Mouse (Mus musculus) kidney, postnatal 0 days (tissue): ENCODE data around the gene Hrct1. TPM values are rescaled to one million over a fixed set of nuclear protein-coding genes. Genes with fewer than 3 reads are reported as not detected.

ENCODE experiments used
- ATAC-seq: fragments of 200-750 bp; cut with Nextera tagmentation; replicated peaks from 2 replicates; pipeline ENCODE4 v1.8.0; 2017; ENCODE audit warnings: low read depth, moderate number of reproducible peaks, moderate TSS enrichment, moderate library complexity; ENCODE audit not compliant: low FRiP score
- DNase-seq: peaks from one replicate; pipeline ENCODE4 v3.0.0-alpha.2; 2016; ENCODE audit warnings: low spot score
- H3K27ac ChIP-seq: fragments of 300-500 bp; sonication (generic); 2 replicates; pipeline ENCODE4 v1.5.1; 2014; ENCODE audit warnings: mild to moderate bottlenecking
- H3K27me3 ChIP-seq: fragments of 300-500 bp; sonication (generic); 2 replicates; pipeline ENCODE4 v1.6.1; 2014; ENCODE audit warnings: low read length, mixed read lengths; ENCODE audit not compliant: insufficient read depth
- H3K36me3 ChIP-seq: fragments of 300-500 bp; sonication (generic); 2 replicates; pipeline ENCODE4 v1.6.1; 2014; ENCODE audit warnings: low read length, mixed read lengths; ENCODE audit not compliant: insufficient read depth
- H3K4me1 ChIP-seq: fragments of 300-500 bp; sonication (generic); replicated peaks from 2 replicates; pipeline ENCODE4 v1.6.1; 2014; ENCODE audit warnings: antibody characterized with exemption, low read length, mixed read lengths; ENCODE audit not compliant: insufficient read depth
- H3K4me2 ChIP-seq: fragments of 300-500 bp; sonication (generic); 2 replicates; pipeline ENCODE4 v1.6.1; 2014; ENCODE audit warnings: mild to moderate bottlenecking, low read length, moderate library complexity, mixed read lengths
- H3K4me3 ChIP-seq: fragments of 300-500 bp; sonication (generic); replicated peaks from 2 replicates; pipeline ENCODE4 v1.5.1; 2014; ENCODE audit warnings: low read depth, low read length
- H3K9ac ChIP-seq: fragments of 300-500 bp; sonication (generic); 2 replicates; pipeline ENCODE4 v1.6.1; 2014; ENCODE audit warnings: low read depth, low read length
- H3K9me3 ChIP-seq: fragments of 300-500 bp; sonication (generic); replicated peaks from 2 replicates; pipeline ENCODE4 v1.6.1; 2016; ENCODE audit warnings: low read length, inconsistent platforms, mixed read lengths
- CTCF ChIP-seq: IDR thresholded peaks from 2 replicates; pipeline ENCODE4 v1.5.1; 2016; ENCODE audit warnings: antibody characterized with exemption, low read depth, mild to moderate bottlenecking, moderate library complexity
- WGBS: fragments of 180-500 bp; shearing (Covaris S2); extraction: QIAGEN DNeasy Blood & Tissue Kit; methylation state at CpG from one replicate; pipeline ENCODE4 v1.1.7; 2014; 5-methylcytosine and 5-hydroxymethylcytosine counted together
- polyA plus RNA-seq: library from polyadenylated mRNA; unstranded; fragments of >200 nt; fragmentation: Nextera tagmentation; extraction: Ambion mirVana; gene quantifications from 2 replicates; pipeline ENCODE4 v1.2.1, GENCODE M21; 2015

Gene Hrct1
- polyA plus RNA-seq, 1 experiment from 2014 or later, result 3.2 TPM

DNA sequence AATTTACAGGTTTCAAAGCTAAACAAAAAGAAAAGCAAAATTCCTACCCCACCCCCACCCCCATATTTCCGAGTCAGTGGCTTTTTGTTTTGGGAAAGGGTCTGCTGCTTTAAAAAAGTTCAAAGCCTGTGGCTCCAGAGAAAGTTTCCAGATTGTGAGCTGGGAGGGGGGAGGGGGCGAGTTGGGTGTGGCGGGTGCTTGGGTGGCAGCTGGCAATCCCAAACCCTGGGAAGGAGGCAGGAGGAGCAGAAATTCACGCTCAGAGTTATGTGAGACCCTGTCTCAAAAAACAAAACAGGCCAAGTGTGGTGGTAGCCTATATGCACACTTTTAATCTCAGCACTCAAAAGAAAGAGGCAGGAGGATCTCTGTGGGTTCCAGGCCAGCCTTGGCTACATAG is 15.6 kb downstream of the Hrct1 start:
- Histone ChIP-seq H3K9ac (no peak overlapping the region), H3K9me3 (no peaks in the 10 kb centered on the region), H3K36me3 (no peaks in the 10 kb centered on the region), H3K27ac (no peak overlapping the region), H3K27me3 (no peaks in the 10 kb centered on the region), H3K4me3 (no peak overlapping the region), H3K4me1 (no peaks in the 10 kb centered on the region), H3K4me2 (no peak overlapping the region)
- DNase-seq (no peak), ATAC-seq (no peak)
- 35% methylated on average over 4 of the region's 4 CpGs for WGBS
- no peak for TF ChIP-seq CTCF

DNA sequence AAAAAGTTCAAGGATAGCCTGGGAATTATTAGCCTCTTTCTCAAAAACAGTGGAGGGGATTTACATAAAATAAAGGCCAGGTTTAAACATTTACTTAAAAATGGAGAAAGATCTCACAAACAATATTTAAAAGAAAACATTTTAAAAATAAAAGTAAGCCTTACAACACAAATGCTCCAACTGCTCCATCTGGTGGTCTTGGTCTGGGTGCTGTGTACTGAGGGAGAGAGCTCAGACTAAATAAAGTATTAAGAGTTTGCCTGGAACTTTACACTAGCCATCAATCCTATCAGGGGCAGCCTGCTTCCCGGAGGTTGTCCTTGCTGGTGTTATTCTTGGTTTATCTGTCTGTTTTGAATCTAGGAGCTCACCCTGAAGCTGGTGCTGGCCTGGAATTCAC is 16.1 kb downstream of the Hrct1 start:
- TF ChIP-seq CTCF, result peak; percentile 64
- DNase-seq (peak; percentile 64), ATAC-seq (no peak)
- 17% methylated on average over 1 of the region's 1 CpGs for WGBS
- Histone ChIP-seq H3K9ac (no peak overlapping the region), H3K27ac (no peak overlapping the region), H3K36me3 (no peaks in the 10 kb centered on the region), H3K27me3 (no peaks in the 10 kb centered on the region), H3K4me3 (no peak overlapping the region), H3K9me3 (no peaks in the 10 kb centered on the region), H3K4me2 (no peak overlapping the region), H3K4me1 (no peaks in the 10 kb centered on the region)

DNA sequence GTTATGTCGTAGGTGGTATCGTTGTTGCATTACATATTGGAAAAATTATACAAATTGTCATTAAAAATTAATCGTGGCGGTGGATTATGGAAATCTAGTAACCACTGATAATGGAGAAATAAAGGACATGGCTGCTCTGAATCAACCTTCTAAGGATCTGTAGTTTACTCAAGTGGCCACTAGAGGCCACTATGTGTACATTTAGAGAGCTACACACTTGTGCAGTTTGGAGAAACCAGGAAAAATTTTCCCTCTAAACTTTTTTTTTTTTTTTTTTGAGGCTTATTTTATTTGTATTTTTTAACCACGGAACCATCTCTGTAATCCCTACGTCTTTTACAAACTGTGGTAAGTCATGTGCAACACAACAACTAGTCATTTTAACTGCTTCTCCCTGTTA is 18.2 kb downstream of the Hrct1 start:
- ATAC-seq, result no peak
- TF ChIP-seq CTCF, result peak; percentile 74
- WGBS, result 20% methylated on average over 6 of the region's 6 CpGs
- no peak overlapping the region for H3K4me3 ChIP-seq
- H3K36me3 ChIP-seq, result no peaks in the 10 kb centered on the region
- H3K9me3 ChIP-seq, result no peaks in the 10 kb centered on the region
- no peaks in the 10 kb centered on the region for H3K27me3 ChIP-seq
- no peak overlapping the region for H3K27ac ChIP-seq
- no peak overlapping the region for H3K4me2 ChIP-seq
- DNase-seq, result peak; percentile 77
- no peak overlapping the region for H3K9ac ChIP-seq
- H3K4me1 ChIP-seq, result no peaks in the 10 kb centered on the region

DNA sequence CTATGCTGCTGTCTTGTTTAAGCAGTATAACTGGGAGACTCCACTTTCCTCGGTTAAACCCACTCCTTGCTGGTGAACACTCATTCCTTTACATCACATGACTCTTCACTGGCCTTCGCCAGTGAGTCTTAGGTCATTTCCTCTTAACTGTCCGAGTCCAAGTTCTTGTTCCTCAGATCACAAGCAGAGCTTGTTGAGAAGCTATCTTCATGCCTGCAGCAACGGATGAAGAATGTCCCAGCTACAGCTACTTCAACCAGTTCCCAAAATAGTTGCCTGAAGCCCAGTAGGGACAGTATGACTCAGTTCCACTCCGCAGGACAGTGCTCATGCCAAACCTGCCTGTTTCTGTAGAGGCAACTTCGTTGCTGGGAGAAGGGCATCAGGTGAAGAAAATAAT is 30.2 kb downstream of the Hrct1 start:
- no peak overlapping the region for H3K4me2 ChIP-seq
- TF ChIP-seq CTCF, result no peak
- WGBS, result 71% methylated on average over 6 of the region's 6 CpGs
- H3K36me3 ChIP-seq, result no peaks in the 10 kb centered on the region
- H3K27me3 ChIP-seq, result no peaks in the 10 kb centered on the region
- peaks cover 4% of the 10 kb centered on the region; the same call in 1 of the 2 replicates for H3K4me1 ChIP-seq
- ATAC-seq (no peak), DNase-seq (no peak)
- H3K9me3 ChIP-seq, result no peaks in the 10 kb centered on the region
- no peak overlapping the region for H3K9ac ChIP-seq
- H3K27ac ChIP-seq, result no peak overlapping the region
- H3K4me3 ChIP-seq, result no peak overlapping the region

DNA sequence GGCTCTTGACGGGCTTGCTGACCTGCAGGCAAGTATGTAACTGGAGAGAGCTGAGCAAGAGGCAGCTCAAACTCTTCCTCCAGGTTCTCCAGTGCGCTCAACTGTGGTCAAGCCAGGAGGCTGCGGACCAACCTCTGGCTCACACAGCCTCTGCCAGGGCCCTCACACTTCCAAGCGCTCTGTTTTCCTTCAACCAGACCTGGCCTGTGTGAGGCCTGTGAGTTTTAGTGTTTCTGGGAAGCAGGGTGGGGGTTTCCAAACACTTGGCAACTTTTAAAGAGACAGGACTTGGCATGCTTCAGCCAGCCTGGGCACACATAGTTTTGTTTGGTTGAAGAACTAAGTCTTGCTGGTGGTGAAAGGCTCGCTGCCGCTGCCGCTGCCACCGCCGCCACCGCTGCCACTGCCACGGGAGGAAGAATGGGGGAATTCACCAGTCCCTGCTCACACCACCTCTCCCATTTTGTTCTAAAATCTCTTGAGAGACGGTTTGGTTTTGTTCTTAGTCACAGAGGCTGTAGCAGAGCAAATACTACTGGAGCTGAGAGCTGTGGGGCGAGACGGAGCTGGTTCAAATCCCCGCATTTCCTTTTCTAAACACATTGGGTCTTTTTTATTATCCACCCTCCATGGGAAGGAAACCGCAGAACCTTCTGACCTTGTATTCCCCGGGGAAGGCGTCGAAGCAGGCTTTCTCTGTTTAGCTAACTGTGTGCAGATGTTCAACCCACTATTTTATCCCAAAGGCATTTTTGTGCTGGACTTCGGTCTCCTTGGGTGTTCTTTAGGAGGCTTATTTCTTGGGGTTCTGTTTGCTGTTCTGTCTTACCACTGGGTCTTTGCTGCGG is 32.8 kb downstream of the Hrct1 start:
- 0 out of 2 replicates have a peak overlapping the region, but pooled peaks have one; percentile 11 for H3K27ac ChIP-seq
- H3K9ac ChIP-seq, result no peak overlapping the region
- WGBS, result 69% methylated on average over 21 of the region's 21 CpGs
- H3K27me3 ChIP-seq, result no peaks in the 10 kb centered on the region
- H3K36me3 ChIP-seq, result no peaks in the 10 kb centered on the region
- no peak overlapping the region for H3K4me2 ChIP-seq
- DNase-seq (no peak), ATAC-seq (no peak)
- no peaks in the 10 kb centered on the region for H3K9me3 ChIP-seq
- no peak for TF ChIP-seq CTCF
- H3K4me3 ChIP-seq, result no peak overlapping the region
- peaks cover 4% of the 10 kb centered on the region; the same call in 1 of the 2 replicates for H3K4me1 ChIP-seq

DNA sequence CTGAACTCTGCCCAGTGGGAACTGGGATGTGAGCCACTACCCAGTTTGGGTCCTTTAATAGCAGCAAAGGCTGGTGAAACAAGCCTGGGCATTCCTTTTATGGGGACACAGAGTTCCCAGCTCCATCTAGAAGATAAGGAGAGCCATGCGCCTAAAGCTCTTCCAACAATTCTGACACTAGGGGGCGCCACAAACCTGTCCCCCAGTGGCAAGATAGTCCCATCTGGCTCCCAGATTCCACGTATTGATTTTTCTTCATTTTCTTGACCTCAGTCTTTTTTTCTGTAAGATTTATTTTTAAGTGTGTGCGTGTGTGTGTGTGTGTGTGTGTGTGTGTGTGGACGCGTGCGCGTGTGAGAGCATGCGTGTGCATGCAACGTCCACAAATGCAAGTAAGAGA is 33.5 kb downstream of the Hrct1 start:
- Histone ChIP-seq H3K4me1 (peaks cover 4% of the 10 kb centered on the region; the same call in 1 of the 2 replicates), H3K27ac (0 out of 2 replicates have a peak overlapping the region, but pooled peaks have one; percentile 11), H3K27me3 (no peaks in the 10 kb centered on the region), H3K4me2 (no peak overlapping the region), H3K9ac (no peak overlapping the region), H3K36me3 (no peaks in the 10 kb centered on the region), H3K4me3 (no peak overlapping the region), H3K9me3 (no peaks in the 10 kb centered on the region)
- 77% methylated on average over 10 of the region's 10 CpGs for WGBS
- ATAC-seq (no peak), DNase-seq (peak; percentile 41)
- TF ChIP-seq CTCF, result peak; percentile 58
